Mouse (Mus musculus) neural tube, embryonic 12.5 days (tissue): ENCODE measurements around the gene Dok3. TPM values are rescaled to one million over a fixed set of nuclear protein-coding genes. Genes with fewer than 3 reads are reported as not detected.

Source experiments
- ATAC-seq: fragments of 200-750 bp; cut with Nextera tagmentation; 2 replicates; pipeline ENCODE4 v1.8.0; 2017; ENCODE audit warnings: low read depth, mild to moderate bottlenecking, moderate TSS enrichment, moderate library complexity; ENCODE audit not compliant: low FRiP score
- H3K27ac ChIP-seq: fragments of 300-500 bp; sonication (generic); 2 replicates; pipeline ENCODE4 v1.5.1; 2016
- H3K27me3 ChIP-seq: fragments of 300-500 bp; sonication (generic); replicated peaks from 2 replicates; pipeline ENCODE4 v1.6.1; 2016; ENCODE audit warnings: mild to moderate bottlenecking
- H3K36me3 ChIP-seq: fragments of 300-500 bp; sonication (generic); 2 replicates; pipeline ENCODE4 v1.6.1; 2016; ENCODE audit warnings: mild to moderate bottlenecking
- H3K4me1 ChIP-seq: fragments of 300-500 bp; sonication (generic); 2 replicates; pipeline ENCODE4 v1.6.1; 2016
- H3K4me2 ChIP-seq: fragments of 300-500 bp; sonication (generic); replicated peaks from 2 replicates; pipeline ENCODE4 v1.6.1; 2016; ENCODE audit warnings: mild to moderate bottlenecking
- H3K4me3 ChIP-seq: fragments of 300-500 bp; sonication (generic); 2 replicates; pipeline ENCODE4 v1.5.1; 2016
- H3K9ac ChIP-seq: fragments of 300-500 bp; sonication (generic); 2 replicates; pipeline ENCODE4 v1.6.1; 2016; ENCODE audit warnings: mild to moderate bottlenecking
- H3K9me3 ChIP-seq: fragments of 300-500 bp; sonication (generic); 2 replicates; pipeline ENCODE4 v1.6.1; 2016; ENCODE audit warnings: mild to moderate bottlenecking
- WGBS: fragments of 180-500 bp; shearing (Covaris S2); methylation state at CpG from one replicate; pipeline ENCODE4 v1.1.7; 2016; 5-methylcytosine and 5-hydroxymethylcytosine counted together
- polyA plus RNA-seq: library from polyadenylated mRNA; unstranded; fragments of >200 nt; fragmentation: Nextera tagmentation; extraction: Ambion mirVana; gene quantifications from 2 replicates; pipeline ENCODE4 v1.2.1, GENCODE M21; 2016

Gene Dok3
- polyA plus RNA-seq, 1 experiment from 2014 or later = 3.7 TPM

GRCm38 (mm10) chr13:55567001-55567400, 37.9 kb upstream of the Dok3 start:
- Histone ChIP-seq H3K9ac (no peak overlapping the region), H3K4me2 (no peak overlapping the region), H3K27me3 (no peaks in the 10 kb centered on the region), H3K36me3 (peaks cover 19% of the 10 kb centered on the region), H3K4me1 (peaks cover 19% of the 10 kb centered on the region), H3K4me3 (no peak overlapping the region), H3K27ac (no peak overlapping the region), H3K9me3 (no peaks in the 10 kb centered on the region)
- 87% methylated on average over 6 of the region's 6 CpGs for WGBS
- ATAC-seq = no peak

DNA sequence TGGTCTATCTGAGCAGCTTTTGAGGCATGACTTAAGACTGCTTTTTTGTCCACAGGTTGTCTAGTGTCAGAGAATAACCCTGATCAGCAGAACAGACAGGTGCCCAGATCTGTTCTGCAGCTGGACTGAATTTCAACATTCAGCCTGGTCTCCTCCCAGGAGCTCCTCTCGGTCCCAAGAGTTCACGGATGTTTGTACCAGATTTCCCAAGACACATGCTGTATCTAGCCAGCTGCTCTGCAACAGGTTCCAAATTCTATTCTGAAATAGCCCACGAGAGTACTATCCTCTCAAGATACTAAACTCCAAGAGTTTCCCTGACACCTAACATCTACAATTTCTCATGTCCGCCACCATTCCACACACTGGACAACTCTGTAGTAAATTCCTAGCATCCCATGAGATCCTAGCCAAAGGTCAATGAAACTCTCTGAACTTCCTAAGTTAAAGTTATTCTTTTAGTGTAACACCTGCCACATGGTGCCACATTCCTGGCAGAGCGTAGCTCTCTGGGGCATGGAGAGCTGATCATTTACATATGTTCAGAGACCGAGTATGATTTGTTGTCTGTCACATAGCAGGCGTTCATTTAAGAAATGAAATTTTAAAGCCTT, 34.3 kb upstream of the Dok3 start:
- Histone ChIP-seq H3K4me3 (no peak overlapping the region), H3K9me3 (no peaks in the 10 kb centered on the region), H3K27ac (no peak overlapping the region), H3K4me2 (no peak overlapping the region), H3K27me3 (no peaks in the 10 kb centered on the region), H3K9ac (no peak overlapping the region), H3K4me1 (peaks cover 6% of the 10 kb centered on the region; the same call in 1 of the 2 replicates), H3K36me3 (peaks cover 19% of the 10 kb centered on the region)
- no peak for ATAC-seq
- WGBS = 78% methylated on average over 7 of the region's 7 CpGs

DNA sequence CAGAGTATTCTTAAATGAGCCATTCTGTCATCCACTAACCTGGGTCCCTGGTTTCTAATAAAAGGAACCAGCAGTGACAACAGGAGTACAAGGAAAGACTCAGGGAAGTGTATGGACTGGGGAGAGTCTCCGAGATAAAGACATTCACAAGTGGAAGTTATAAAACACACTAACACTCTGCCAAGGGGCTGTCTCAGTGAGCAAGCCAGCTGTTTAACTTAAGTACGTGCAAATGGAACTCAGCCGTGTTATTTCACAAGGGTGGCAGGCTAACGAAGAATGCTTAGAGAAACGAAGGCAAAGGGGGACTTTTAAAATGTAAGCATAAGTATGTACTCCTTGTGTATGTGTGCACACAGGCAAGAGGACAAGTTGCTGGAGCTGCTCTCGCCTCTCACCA, 28.4 kb upstream of the Dok3 start:
- 89% methylated on average over 6 of the region's 6 CpGs for WGBS
- Histone ChIP-seq H3K4me3 (no peak overlapping the region), H3K36me3 (peaks cover 41% of the 10 kb centered on the region), H3K27ac (no peak overlapping the region), H3K9me3 (no peaks in the 10 kb centered on the region), H3K9ac (no peak overlapping the region), H3K27me3 (no peaks in the 10 kb centered on the region), H3K4me2 (no peak overlapping the region), H3K4me1 (no peaks in the 10 kb centered on the region)
- ATAC-seq = no peak

- no peak overlapping the region for H3K4me2 ChIP-seq
- H3K36me3 ChIP-seq = peaks cover 54% of the 10 kb centered on the region
- WGBS = 93% methylated on average over 9 of the region's 9 CpGs
- no peaks in the 10 kb centered on the region for H3K4me1 ChIP-seq
- no peak for ATAC-seq
- no peak overlapping the region for H3K9ac ChIP-seq
- no peaks in the 10 kb centered on the region for H3K9me3 ChIP-seq
- H3K27ac ChIP-seq = no peak overlapping the region
- no peaks in the 10 kb centered on the region for H3K27me3 ChIP-seq
- no peak overlapping the region for H3K4me3 ChIP-seq
These were observed 26.8 kb upstream of the Dok3 start for GRCm38 (mm10) chr13:55555921-55556320.

DNA sequence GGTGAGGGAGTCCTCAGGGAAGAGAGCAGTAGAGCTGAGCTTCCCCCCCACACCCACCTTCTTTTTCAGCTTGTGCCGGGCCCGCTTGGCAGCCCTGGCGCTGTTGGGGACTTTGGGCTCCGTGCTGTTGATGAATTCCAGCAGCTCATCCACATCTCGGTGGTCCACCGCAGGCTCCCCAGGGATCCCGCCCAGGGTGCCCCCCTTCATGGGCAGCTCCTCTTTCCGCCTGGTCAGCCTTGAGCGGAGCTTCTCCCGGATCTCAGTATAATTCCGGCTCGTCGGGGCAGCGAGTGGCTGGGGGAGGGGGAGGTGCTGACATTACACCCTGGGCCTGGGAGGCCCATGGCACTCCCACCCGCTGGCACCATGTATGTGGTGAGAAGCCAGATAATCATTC, 20.0 kb upstream of the Dok3 start:
- 91% methylated on average over 15 of the region's 15 CpGs for WGBS
- no peaks in the 10 kb centered on the region for H3K27me3 ChIP-seq
- H3K4me1 ChIP-seq = no peaks in the 10 kb centered on the region
- peaks cover 94% of the 10 kb centered on the region for H3K36me3 ChIP-seq
- no peak overlapping the region for H3K27ac ChIP-seq
- H3K9me3 ChIP-seq = no peaks in the 10 kb centered on the region
- H3K4me2 ChIP-seq = no peak overlapping the region
- no peak for ATAC-seq
- H3K9ac ChIP-seq = no peak overlapping the region
- no peak overlapping the region for H3K4me3 ChIP-seq

DNA sequence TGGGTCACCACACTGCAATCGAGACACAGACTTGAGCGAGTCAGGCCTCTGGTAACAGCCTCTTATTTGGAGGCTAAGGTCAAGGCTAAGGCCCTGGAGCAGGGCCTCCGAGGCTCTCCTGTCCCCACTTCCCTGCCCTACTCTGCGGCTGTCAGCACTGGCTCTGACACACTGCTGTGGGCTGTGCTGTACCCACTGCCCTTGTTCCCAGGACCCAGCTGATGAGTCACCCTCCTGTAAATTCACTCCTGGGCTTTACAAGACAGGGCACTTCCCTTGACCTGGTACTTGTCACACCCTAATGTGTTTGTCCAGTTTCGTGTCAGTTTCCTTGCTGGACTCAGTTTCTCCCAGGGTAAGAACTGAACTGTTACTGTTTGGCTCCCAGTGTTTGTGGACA, 19.3 kb upstream of the Dok3 start:
- Histone ChIP-seq H3K4me3 (no peak overlapping the region), H3K27ac (no peak overlapping the region), H3K9me3 (no peaks in the 10 kb centered on the region), H3K4me1 (no peaks in the 10 kb centered on the region), H3K9ac (no peak overlapping the region), H3K4me2 (no peak overlapping the region), H3K36me3 (peaks cover 94% of the 10 kb centered on the region), H3K27me3 (no peaks in the 10 kb centered on the region)
- WGBS = 92% methylated on average over 5 of the region's 5 CpGs
- no peak for ATAC-seq

DNA sequence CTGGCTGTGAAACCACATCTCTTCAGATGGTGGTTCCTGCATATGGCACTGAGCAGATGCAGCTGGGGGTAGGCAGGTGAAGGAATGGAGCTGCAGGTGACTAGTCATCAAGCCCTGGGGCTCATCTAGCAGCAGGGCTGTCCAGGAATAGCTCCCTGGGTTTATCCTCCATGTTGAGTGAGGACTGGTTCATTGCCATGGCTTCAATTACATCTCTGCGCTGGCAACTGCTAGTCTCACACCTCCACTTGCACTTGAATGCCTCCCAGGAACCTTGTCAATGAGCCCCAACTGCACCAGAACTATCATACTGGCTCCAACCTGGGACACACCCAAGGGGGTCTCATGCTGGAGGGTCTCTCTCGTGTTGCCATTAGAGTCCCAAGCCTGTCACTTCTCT, 18.8 kb upstream of the Dok3 start:
- ATAC-seq = no peak
- whole genome bisulfite sequencing = 95% methylated on average over 2 of the region's 2 CpGs
- H3K4me3 ChIP-seq = no peak overlapping the region
- no peak overlapping the region for H3K27ac ChIP-seq
- no peaks in the 10 kb centered on the region for H3K4me1 ChIP-seq
- peaks cover 94% of the 10 kb centered on the region for H3K36me3 ChIP-seq
- no peaks in the 10 kb centered on the region for H3K9me3 ChIP-seq
- H3K4me2 ChIP-seq = no peak overlapping the region
- H3K9ac ChIP-seq = no peak overlapping the region
- no peaks in the 10 kb centered on the region for H3K27me3 ChIP-seq

DNA sequence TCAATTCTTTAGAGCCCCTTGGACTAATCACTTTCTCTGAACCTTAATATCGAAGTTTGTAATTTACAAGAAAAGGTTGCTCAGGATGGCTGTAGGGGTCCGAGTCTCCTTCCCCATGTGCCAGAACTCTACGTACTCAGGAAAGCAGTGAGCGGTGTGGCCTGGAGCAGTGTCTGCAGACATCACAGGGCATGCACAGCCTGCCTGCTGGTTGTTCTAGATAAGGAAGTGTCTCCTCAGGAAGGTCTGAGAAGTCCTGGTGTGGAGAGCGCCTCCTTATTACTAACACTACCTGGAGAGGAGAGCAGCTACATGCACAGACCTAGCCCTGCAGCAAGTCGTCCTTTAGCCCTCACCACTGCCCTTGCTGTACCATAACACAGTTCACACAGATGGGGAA, 15.7 kb upstream of the Dok3 start:
- no peak for ATAC-seq
- H3K36me3 ChIP-seq = peaks cover 99% of the 10 kb centered on the region
- no peak overlapping the region for H3K27ac ChIP-seq
- H3K4me1 ChIP-seq = no peaks in the 10 kb centered on the region
- no peak overlapping the region for H3K4me2 ChIP-seq
- H3K9me3 ChIP-seq = no peaks in the 10 kb centered on the region
- H3K9ac ChIP-seq = no peak overlapping the region
- H3K4me3 ChIP-seq = no peak overlapping the region
- WGBS = 90% methylated on average over 6 of the region's 6 CpGs
- no peaks in the 10 kb centered on the region for H3K27me3 ChIP-seq

DNA sequence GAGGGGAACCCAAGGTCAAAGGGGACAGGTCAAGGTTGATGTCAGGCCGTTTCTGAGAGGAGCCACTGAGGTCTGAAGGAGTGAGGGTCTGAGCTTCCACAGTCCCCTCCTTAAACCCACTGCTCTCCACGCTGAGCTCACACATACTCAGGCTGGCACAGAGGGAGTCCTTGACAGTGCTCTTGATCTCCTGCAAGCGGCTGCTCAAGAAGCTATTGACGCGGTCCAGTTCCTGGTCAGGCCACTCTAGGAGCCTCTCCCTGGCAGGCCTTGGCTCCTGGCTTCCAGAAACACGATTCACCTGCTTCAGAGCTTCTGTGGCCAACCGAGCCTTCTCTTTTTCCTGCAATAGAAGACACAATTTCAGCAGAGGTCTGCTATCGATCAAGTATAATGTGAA, 14.4 kb upstream of the Dok3 start:
- H3K4me2 ChIP-seq = no peak overlapping the region
- no peaks in the 10 kb centered on the region for H3K27me3 ChIP-seq
- H3K27ac ChIP-seq = no peak overlapping the region
- H3K9me3 ChIP-seq = no peaks in the 10 kb centered on the region
- no peak overlapping the region for H3K9ac ChIP-seq
- H3K36me3 ChIP-seq = peaks cover 99% of the 10 kb centered on the region
- no peak for ATAC-seq
- 95% methylated on average over 8 of the region's 8 CpGs for WGBS
- no peaks in the 10 kb centered on the region for H3K4me1 ChIP-seq
- H3K4me3 ChIP-seq = no peak overlapping the region

- H3K36me3 ChIP-seq = peaks cover 96% of the 10 kb centered on the region
- no peak for ATAC-seq
- no peaks in the 10 kb centered on the region for H3K27me3 ChIP-seq
- WGBS = 94% methylated on average over 4 of the region's 4 CpGs
- H3K9ac ChIP-seq = no peak overlapping the region
- no peaks in the 10 kb centered on the region for H3K9me3 ChIP-seq
- H3K4me2 ChIP-seq = no peak overlapping the region
- H3K4me1 ChIP-seq = no peaks in the 10 kb centered on the region
- no peak overlapping the region for H3K4me3 ChIP-seq
- H3K27ac ChIP-seq = no peak overlapping the region
These were observed 13.8 kb upstream of the Dok3 start for GRCm38 (mm10) chr13:55542891-55543290.

GRCm38 (mm10) chr13:55540933-55541332, 11.8 kb upstream of the Dok3 start:
- WGBS = 95% methylated on average over 2 of the region's 2 CpGs
- Histone ChIP-seq H3K4me2 (no peak overlapping the region), H3K27ac (no peak overlapping the region), H3K9ac (no peak overlapping the region), H3K4me1 (peaks cover 3% of the 10 kb centered on the region; the same call in 1 of the 2 replicates), H3K4me3 (no peak overlapping the region), H3K9me3 (no peaks in the 10 kb centered on the region), H3K36me3 (peaks cover 76% of the 10 kb centered on the region), H3K27me3 (no peaks in the 10 kb centered on the region)
- ATAC-seq = no peak

- ATAC-seq = peak; percentile 97
- under 1% methylated on average over 70 of the region's 70 CpGs for WGBS
- no peaks in the 10 kb centered on the region for H3K27me3 ChIP-seq
- H3K9me3 ChIP-seq = no peaks in the 10 kb centered on the region
- H3K9ac ChIP-seq = peak within 1 kb of the TSS; percentile 83
- peak within 1 kb of the TSS; percentile 83 for H3K4me3 ChIP-seq
- H3K36me3 ChIP-seq = peaks cover 65% of the 10 kb centered on the region
- peaks cover 13% of the 10 kb centered on the region for H3K4me1 ChIP-seq
- H3K4me2 ChIP-seq = peak within 1 kb of the TSS; percentile 97
- H3K27ac ChIP-seq = no peak within 1 kb of the TSS
These were observed 7.4 kb upstream of the Dok3 start, which contains the start of gene Ddx41 for GRCm38 (mm10) chr13:55536194-55537175. Ddx41 (minus strand) TSS chr13:55536658.
